Mouse (Mus musculus) limb, embryonic 10.5 days (tissue): ENCODE results near the gene Ubxn4. TPM values are rescaled to one million over a fixed set of nuclear protein-coding genes. Genes with fewer than 3 reads are reported as not detected.
A peak's percentile ranks its signal among the peaks of the same experiment; 100 is the strongest.

ENCODE experiments used
- DNase-seq: peaks from one replicate; pipeline ENCODE4 v3.0.0-alpha.2; 2017; ENCODE audit warnings: low spot score
- H3K27ac ChIP-seq: fragments of 300-500 bp; sonication (generic); 2 replicates; pipeline ENCODE4 v1.5.1; 2016; ENCODE audit warnings: mild to moderate bottlenecking
- H3K27me3 ChIP-seq: fragments of 300-500 bp; sonication (generic); 2 replicates; pipeline ENCODE4 v1.6.1; 2016; ENCODE audit warnings: low read depth, mild to moderate bottlenecking; ENCODE audit not compliant: poor library complexity, severe bottlenecking
- H3K36me3 ChIP-seq: fragments of 300-500 bp; sonication (generic); 2 replicates; pipeline ENCODE4 v1.6.1; 2016; ENCODE audit warnings: mild to moderate bottlenecking, moderate library complexity
- H3K4me1 ChIP-seq: fragments of 300-500 bp; sonication (generic); 2 replicates; pipeline ENCODE4 v1.6.1; 2016
- H3K4me3 ChIP-seq: fragments of 300-500 bp; sonication (generic); 2 replicates; pipeline ENCODE4 v1.5.1; 2016; ENCODE audit warnings: mild to moderate bottlenecking, moderate library complexity
- H3K9me3 ChIP-seq: fragments of 300-500 bp; sonication (generic); replicated peaks from 2 replicates; pipeline ENCODE4 v1.6.1; 2016; ENCODE audit warnings: mild to moderate bottlenecking
- WGBS: fragments of 180-500 bp; shearing (Covaris S2); methylation state at CpG from one replicate; pipeline ENCODE4 v1.1.7; 2016; 5-methylcytosine and 5-hydroxymethylcytosine counted together
- microRNA counts: library from miRNA; unstranded; fragments of <30 nt; microRNA quantifications from one replicate; lab custom pipeline; 2017
- microRNA-seq: library from miRNA; unstranded; fragments of <30 nt; microRNA quantifications from one replicate; pipeline ENCODE4, GENCODE M21; 2017
- polyA plus RNA-seq: library from polyadenylated mRNA; unstranded; fragments of >200 nt; fragmentation: Nextera tagmentation; extraction: Ambion mirVana; gene quantifications from 2 replicates; pipeline ENCODE4 v1.2.1, GENCODE M21; 2016

Ubxn4 gene
- polyA plus RNA-seq, 1 experiment from 2014 or later, result 55.2 TPM

DNA sequence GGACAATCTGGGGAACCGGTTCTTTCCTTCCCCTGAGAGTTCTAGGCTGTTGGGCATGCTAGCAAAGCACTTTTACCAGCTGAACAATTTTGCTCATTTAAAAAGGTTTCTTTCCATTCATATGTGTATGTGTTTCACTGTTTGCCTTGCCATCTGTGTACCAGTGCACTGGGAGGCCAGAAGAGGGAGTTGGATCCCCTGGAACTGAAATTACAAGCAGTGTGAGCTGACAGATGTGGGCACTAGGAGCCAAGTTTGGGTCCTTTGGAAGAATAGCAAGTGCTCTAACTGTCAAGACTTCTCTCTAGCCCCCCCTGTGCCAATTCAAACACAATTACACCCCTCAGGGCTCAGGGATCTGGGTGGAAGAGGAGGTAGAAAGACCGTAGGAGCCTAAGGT is 81.0 kb downstream of the Ubxn4 start:
- WGBS, result 91% methylated on average over 2 of the region's 2 CpGs
- no peaks in the 10 kb centered on the region for H3K27me3 ChIP-seq
- DNase-seq, result no peak

DNA sequence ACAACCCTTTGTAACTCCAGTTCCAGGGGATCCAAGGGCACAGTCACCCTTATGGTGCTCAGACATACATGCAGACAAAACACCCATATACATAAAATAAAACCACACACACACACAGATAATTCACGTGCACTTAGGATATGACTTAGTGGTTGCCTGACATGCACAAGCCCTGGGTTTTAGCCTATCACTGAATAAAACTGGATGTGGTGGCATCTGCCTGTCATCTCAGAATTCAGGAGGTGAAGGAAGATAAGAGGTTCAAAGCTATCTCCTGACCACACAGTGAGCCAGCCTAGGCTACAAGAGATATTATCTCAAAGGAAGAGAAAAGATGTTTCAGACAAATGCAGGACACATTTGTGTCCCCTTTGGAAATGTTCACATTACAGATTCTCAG is 83.4 kb downstream of the Ubxn4 start:
- 89% methylated on average over 1 of the region's 1 CpGs for WGBS
- Histone ChIP-seq H3K27ac (no peak overlapping the region), H3K27me3 (no peaks in the 10 kb centered on the region), H3K36me3 (peaks cover 83% of the 10 kb centered on the region), H3K4me1 (no peaks in the 10 kb centered on the region), H3K9me3 (no peaks in the 10 kb centered on the region), H3K4me3 (no peak overlapping the region)
- no peak for DNase-seq

More for the DNA sequence above, 81.0 kb downstream of the Ubxn4 start:
- H3K4me1 ChIP-seq, result no peaks in the 10 kb centered on the region
- no peak overlapping the region for H3K4me3 ChIP-seq
- no peak overlapping the region for H3K27ac ChIP-seq
- H3K36me3 ChIP-seq, result peaks cover 59% of the 10 kb centered on the region
- H3K9me3 ChIP-seq, result no peaks in the 10 kb centered on the region

DNA sequence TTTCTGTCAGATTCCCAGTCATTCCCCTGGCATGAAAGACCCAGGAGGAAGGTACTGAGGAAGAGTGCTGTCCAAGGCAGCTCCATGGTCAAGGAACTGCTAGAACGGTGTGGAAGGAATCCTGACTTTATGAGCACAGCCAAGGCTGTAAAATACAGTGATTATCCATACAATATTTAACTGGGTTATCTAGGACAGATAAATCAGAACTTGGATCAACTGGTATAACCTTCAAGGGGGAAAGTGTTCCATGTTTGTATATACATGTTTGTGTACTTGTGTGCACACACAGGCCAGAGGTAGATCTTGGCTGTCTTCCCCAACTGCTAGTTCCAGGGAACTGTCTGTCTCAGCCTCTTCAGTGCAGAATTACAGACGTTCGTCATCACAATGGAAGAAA is 84.5 kb downstream of the Ubxn4 start, which contains the start of gene Lct:
TSS of gene Lct (minus strand) at position 101 of the 400 bp plus-strand sequence.
- no peaks in the 10 kb centered on the region for H3K4me1 ChIP-seq
- H3K9me3 ChIP-seq, result no peaks in the 10 kb centered on the region
- H3K36me3 ChIP-seq, result peaks cover 93% of the 10 kb centered on the region
- 91% methylated on average over 3 of the region's 3 CpGs for WGBS
- no peaks in the 10 kb centered on the region for H3K27me3 ChIP-seq
- H3K4me3 ChIP-seq, result no peak within 1 kb of the TSS
- DNase-seq, result no peak
- no peak within 1 kb of the TSS for H3K27ac ChIP-seq

MicroRNAs within 50 kb of the gene (microRNA counts, 519-probe panel; counts per million panel counts)
- 684 counts per million, percentile 72 among the panel's probes with 10 or more counts for microRNA mmu-miR-128 (lab: Ali Mortazavi, UCI)

Small RNAs within 50 kb of the gene (microRNA-seq; reads per million reads assigned to microRNA genes)
- 70.3 reads per million, percentile 45 among the genes with 10 or more reads in this experiment for gene Mir128-1

Other genes starting within 250 kb of the Ubxn4 start
- gene Zranb3, start 140.9 kb upstream of the Ubxn4 start, polyA plus RNA-seq, result 12.5 and 16.6 TPM in 2 replicates
- 77.1 and 86.2 TPM in 2 replicates for gene R3hdm1, start 140.7 kb upstream of the Ubxn4 start, polyA plus RNA-seq
- gene Lct, start 84.4 kb downstream of the Ubxn4 start, polyA plus RNA-seq, result 0.15 and 0.36 TPM in 2 replicates
- 315 and 325 TPM in 2 replicates for gene Mcm6, start 115.7 kb downstream of the Ubxn4 start, polyA plus RNA-seq
- gene Dars, start 173.4 kb downstream of the Ubxn4 start, polyA plus RNA-seq, result 148 and 175 TPM in 2 replicates